Mouse (Mus musculus) kidney, embryonic 14.5 days (tissue): Measurements from ENCODE around the gene Eme1. TPM values are rescaled to one million over a fixed set of nuclear protein-coding genes. Genes with fewer than 3 reads are reported as not detected.
"Not testable (repeated sequence)": the region's sequence is repeated elsewhere in the genome, so short reads cannot be mapped to it uniquely, and the experiment has no call there.

Experiments
- ATAC-seq: fragments of 200-750 bp; cut with Nextera tagmentation; 2 replicates; pipeline ENCODE4 v1.8.0; 2017; ENCODE audit warnings: moderate number of reproducible peaks, mild to moderate bottlenecking, moderate TSS enrichment, moderate library complexity; ENCODE audit not compliant: low FRiP score, low TSS enrichment
- H3K27ac ChIP-seq: fragments of 300-500 bp; sonication (generic); 2 replicates; pipeline ENCODE4 v1.5.1; 2014; ENCODE audit warnings: low read depth, mild to moderate bottlenecking, low read length, moderate library complexity, mixed read lengths
- H3K27me3 ChIP-seq: fragments of 300-500 bp; sonication (generic); 2 replicates; pipeline ENCODE4 v1.6.1; 2014; ENCODE audit warnings: mild to moderate bottlenecking, low read length; ENCODE audit not compliant: control insufficient read depth, insufficient read depth
- H3K36me3 ChIP-seq: fragments of 300-500 bp; sonication (generic); 2 replicates; pipeline ENCODE4 v1.6.1; 2014; ENCODE audit warnings: low read length, mixed read lengths; ENCODE audit not compliant: control insufficient read depth, insufficient read depth
- H3K4me1 ChIP-seq: fragments of 300-500 bp; sonication (generic); 2 replicates; pipeline ENCODE4 v1.6.1; 2014; ENCODE audit warnings: low read length, mixed read lengths; ENCODE audit not compliant: control insufficient read depth, insufficient read depth
- H3K4me2 ChIP-seq: fragments of 300-500 bp; sonication (generic); replicated peaks from 2 replicates; pipeline ENCODE4 v1.6.1; 2014; ENCODE audit warnings: low read depth, mild to moderate bottlenecking, low read length
- H3K4me3 ChIP-seq: fragments of 300-500 bp; sonication (generic); 2 replicates; pipeline ENCODE4 v1.5.1; 2014; ENCODE audit warnings: mild to moderate bottlenecking, low read length
- H3K9ac ChIP-seq: fragments of 300-500 bp; sonication (generic); 2 replicates; pipeline ENCODE4 v1.6.1; 2014; ENCODE audit warnings: low read depth, mild to moderate bottlenecking, low read length, moderate library complexity
- H3K9me3 ChIP-seq: fragments of 300-500 bp; sonication (generic); 2 replicates; pipeline ENCODE4 v1.6.1; 2016; ENCODE audit warnings: low read length; ENCODE audit not compliant: control insufficient read depth
- WGBS: fragments of 180-500 bp; shearing (Covaris S2); extraction: QIAGEN DNeasy Blood & Tissue Kit; methylation state at CpG from one replicate; pipeline ENCODE4 v1.1.7; 2014; 5-methylcytosine and 5-hydroxymethylcytosine counted together
- polyA plus RNA-seq: library from polyadenylated mRNA; unstranded; fragments of >200 nt; fragmentation: Nextera tagmentation; extraction: Ambion mirVana; gene quantifications from 2 replicates; pipeline ENCODE4 v1.2.1, GENCODE M21; 2014

Gene Eme1
- 29.9 and 33.6 TPM in 2 replicates for polyA plus RNA-seq

- Histone ChIP-seq H3K27me3 (no peaks in the 10 kb centered on the region), H3K36me3 (peaks cover 41% of the 10 kb centered on the region), H3K9ac (peak within 1 kb of the TSS; percentile 70), H3K4me3 (peak within 1 kb of the TSS; percentile 71), H3K9me3 (no peaks in the 10 kb centered on the region), H3K4me2 (peak within 1 kb of the TSS; percentile 83), H3K27ac (peak within 1 kb of the TSS; percentile 94), H3K4me1 (peaks cover 8% of the 10 kb centered on the region)
- WGBS: under 1% methylated on average over 32 of the region's 32 CpGs
- ATAC-seq: peak; percentile 90
Measured at GRCm38 (mm10) chr11:94653663-94654436, at the start of gene Eme1, which contains the start of gene Mrpl27. Eme1 (minus strand) TSS chr11:94653964. Mrpl27 (plus strand) TSS chr11:94653767.

GRCm38 (mm10) chr11:94702216-94702610 is 48.4 kb upstream of the Eme1 start:
- no peak overlapping the region for H3K27ac ChIP-seq
- H3K4me1 ChIP-seq: peaks cover 3% of the 10 kb centered on the region; the same call in 1 of the 2 replicates
- 52% methylated on average over 3 of the region's 3 CpGs for WGBS
- no peak overlapping the region for H3K4me3 ChIP-seq
- H3K9ac ChIP-seq: no peak overlapping the region
- H3K9me3 ChIP-seq: no peaks in the 10 kb centered on the region
- no peak for ATAC-seq
- no peaks in the 10 kb centered on the region for H3K27me3 ChIP-seq
- H3K36me3 ChIP-seq: no peaks in the 10 kb centered on the region
- H3K4me2 ChIP-seq: no peak overlapping the region

GRCm38 (mm10) chr11:94701401-94702215 is 47.8 kb upstream of the Eme1 start:
- Histone ChIP-seq H3K4me1 (peaks cover 3% of the 10 kb centered on the region; the same call in 1 of the 2 replicates), H3K4me3 (no peak overlapping the region), H3K27me3 (no peaks in the 10 kb centered on the region), H3K36me3 (no peaks in the 10 kb centered on the region), H3K4me2 (peak overlapping the region; percentile 23; the same call in 1 of the 2 replicates), H3K9me3 (no peaks in the 10 kb centered on the region), H3K27ac (no peak overlapping the region), H3K9ac (no peak overlapping the region)
- ATAC-seq: peak; percentile 45; the same call in 1 of the 2 replicates
- 41% methylated on average over 27 of the region's 27 CpGs for WGBS

GRCm38 (mm10) chr11:94699399-94699798 is 45.6 kb upstream of the Eme1 start:
- no peak overlapping the region for H3K4me3 ChIP-seq
- H3K9ac ChIP-seq: no peak overlapping the region
- H3K36me3 ChIP-seq: no peaks in the 10 kb centered on the region
- peaks cover 3% of the 10 kb centered on the region; the same call in 1 of the 2 replicates for H3K4me1 ChIP-seq
- H3K4me2 ChIP-seq: no peak overlapping the region
- no peak for ATAC-seq
- 98% methylated on average over 3 of the region's 3 CpGs for WGBS
- no peak overlapping the region for H3K27ac ChIP-seq
- no peaks in the 10 kb centered on the region for H3K9me3 ChIP-seq
- no peaks in the 10 kb centered on the region for H3K27me3 ChIP-seq

- H3K27ac ChIP-seq: no peak overlapping the region
- no peak for ATAC-seq
- WGBS: 36% methylated on average over 13 of the region's 13 CpGs
- H3K27me3 ChIP-seq: no peaks in the 10 kb centered on the region
- H3K9ac ChIP-seq: no peak overlapping the region
- H3K36me3 ChIP-seq: no peaks in the 10 kb centered on the region
- H3K4me1 ChIP-seq: peaks cover 2% of the 10 kb centered on the region; the same call in 1 of the 2 replicates
- no peak overlapping the region for H3K4me2 ChIP-seq
- no peak overlapping the region for H3K4me3 ChIP-seq
- no peaks in the 10 kb centered on the region for H3K9me3 ChIP-seq
Measured at GRCm38 (mm10) chr11:94697703-94698464, 44.1 kb upstream of the Eme1 start.

- WGBS: 98% methylated on average over 2 of the region's 2 CpGs
Measured at GRCm38 (mm10) chr11:94697140-94697539, 43.4 kb upstream of the Eme1 start.

GRCm38 (mm10) chr11:94695508-94695907 is 41.7 kb upstream of the Eme1 start:
- Histone ChIP-seq H3K4me1 (no peaks in the 10 kb centered on the region), H3K27ac (no peak overlapping the region), H3K4me3 (no peak overlapping the region), H3K9me3 (no peaks in the 10 kb centered on the region), H3K36me3 (no peaks in the 10 kb centered on the region), H3K4me2 (no peak overlapping the region), H3K9ac (no peak overlapping the region), H3K27me3 (no peaks in the 10 kb centered on the region)
- no peak for ATAC-seq
- WGBS: 60% methylated on average over 6 of the region's 6 CpGs

More at GRCm38 (mm10) chr11:94697140-94697539, 43.4 kb upstream of the Eme1 start:
- Histone ChIP-seq H3K4me1 (no peaks in the 10 kb centered on the region; the same call in 1 of the 2 replicates), H3K9me3 (no peaks in the 10 kb centered on the region), H3K36me3 (no peaks in the 10 kb centered on the region), H3K27me3 (no peaks in the 10 kb centered on the region), H3K9ac (no peak overlapping the region), H3K27ac (no peak overlapping the region), H3K4me3 (no peak overlapping the region), H3K4me2 (no peak overlapping the region)
- no peak for ATAC-seq

GRCm38 (mm10) chr11:94692502-94692901 is 38.7 kb upstream of the Eme1 start:
- not testable (repeated sequence) for H3K4me1 ChIP-seq, H3K36me3 ChIP-seq, H3K4me2 ChIP-seq, H3K9ac ChIP-seq, ATAC-seq, H3K4me3 ChIP-seq, H3K9me3 ChIP-seq, H3K27ac ChIP-seq, H3K27me3 ChIP-seq
